Mouse (Mus musculus) left cerebral cortex, adult 2 months (tissue): ENCODE data around the gene Abca12. TPM values are rescaled to one million over a fixed set of nuclear protein-coding genes. Genes with fewer than 3 reads are reported as not detected.

Experiments
- DNase-seq, 2 experiments: peaks; one replicate each; pipeline ENCODE4 v3.0.0; 2021 to 2022; ENCODE audit warnings: low spot score in 2 of 2, mixed read lengths in 1 of 2; ENCODE audit errors: extremely low spot score in 1 of 2
- H3K27ac ChIP-seq: fragments of 200-600 bp; 2 replicates; pipeline ENCODE4 v1.8.1; 2022
- H3K4me3 ChIP-seq: fragments of 200-600 bp; 2 replicates; pipeline ENCODE4 v1.8.1; 2022
- CTCF ChIP-seq: fragments of 200-600 bp; IDR thresholded peaks from 2 replicates; pipeline ENCODE4 v1.8.1; 2022; ENCODE audit warnings: antibody characterized with exemption, mild to moderate bottlenecking, moderate library complexity
- intact Hi-C: fragments of 180-260 bp; cut with DNase I; formaldehyde crosslinking; loops from one replicate; pipeline ENCODE4 v1.15.1; 2025
- total RNA-seq, 2 experiments: library from RNA; stranded (reverse); gene quantifications; 2 replicates each; pipeline ENCODE4 v1.2.3; 2021

Gene Abca12
- total RNA-seq, 2 experiments from 2014 or later: 0.20 to 0.28 TPM

DNA sequence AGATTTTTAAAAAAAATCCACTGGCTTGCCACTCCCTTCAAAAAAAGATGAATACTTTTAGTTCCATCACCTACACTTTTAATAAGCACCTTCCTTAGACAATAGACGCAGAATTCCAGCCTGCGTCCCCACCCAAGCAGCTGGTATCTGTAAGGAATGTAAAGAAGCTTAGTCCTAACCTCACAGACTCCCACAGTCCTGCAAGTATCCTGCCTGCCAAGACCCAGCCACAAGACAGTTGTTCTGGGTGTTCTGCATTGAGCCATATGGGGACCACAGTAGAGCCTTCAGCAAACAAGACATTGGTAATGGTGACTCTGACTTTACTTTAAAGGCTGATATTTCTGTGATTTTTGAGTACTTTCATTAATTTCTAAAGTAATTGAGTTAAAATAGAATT is 22.2 kb downstream of the Abca12 start:
- intact Hi-C loops: no loop called here
- no peak for TF ChIP-seq CTCF
- H3K4me3 ChIP-seq: no peak overlapping the region
- no peak for DNase-seq
- H3K27ac ChIP-seq: no peak overlapping the region

DNA sequence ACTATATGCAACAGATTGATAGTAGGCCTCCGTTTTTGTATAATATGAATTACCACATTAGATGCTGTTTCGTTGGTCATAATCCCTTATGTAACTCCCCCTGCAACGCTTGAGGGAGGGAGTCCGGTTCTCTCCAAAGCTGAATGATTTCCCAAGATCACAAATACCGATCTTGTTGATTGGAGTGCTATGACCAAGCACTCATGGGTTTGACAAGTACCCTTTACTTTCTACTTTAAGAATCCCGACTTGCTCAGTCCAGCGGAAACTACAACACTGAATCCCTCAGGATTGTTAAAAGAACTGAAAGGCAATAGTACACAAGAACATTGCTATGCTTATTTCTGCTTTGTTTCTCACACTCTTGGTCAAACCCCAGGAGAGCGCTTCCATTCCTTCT is 28.1 kb downstream of the Abca12 start:
- no peak overlapping the region for H3K4me3 ChIP-seq
- no peak for TF ChIP-seq CTCF
- no peak for DNase-seq
- intact Hi-C loops: no loop called here
- H3K27ac ChIP-seq: no peak overlapping the region

DNA sequence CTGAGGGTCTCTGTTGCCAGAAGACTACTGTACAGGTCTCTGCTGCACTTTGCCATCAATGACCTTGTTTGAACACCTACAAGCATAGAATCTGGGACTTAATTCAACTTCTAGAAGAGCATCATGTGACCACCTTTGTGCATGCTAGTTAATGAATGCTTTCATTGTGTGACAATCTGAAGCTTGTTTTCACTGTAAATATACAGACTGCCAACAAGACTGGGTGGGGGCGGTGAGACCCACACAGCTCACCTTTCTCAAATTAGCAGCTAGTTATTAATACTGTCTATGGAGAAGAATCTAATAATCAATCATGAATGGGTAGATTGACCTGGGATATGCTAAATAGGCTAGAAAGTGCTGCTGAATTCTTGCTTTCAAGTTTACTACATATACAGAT is 30.6 kb downstream of the Abca12 start:
- Histone ChIP-seq H3K27ac (no peak overlapping the region), H3K4me3 (no peak overlapping the region)
- DNase-seq: no peak
- no peak for TF ChIP-seq CTCF
- intact Hi-C loops: no loop called here

DNA sequence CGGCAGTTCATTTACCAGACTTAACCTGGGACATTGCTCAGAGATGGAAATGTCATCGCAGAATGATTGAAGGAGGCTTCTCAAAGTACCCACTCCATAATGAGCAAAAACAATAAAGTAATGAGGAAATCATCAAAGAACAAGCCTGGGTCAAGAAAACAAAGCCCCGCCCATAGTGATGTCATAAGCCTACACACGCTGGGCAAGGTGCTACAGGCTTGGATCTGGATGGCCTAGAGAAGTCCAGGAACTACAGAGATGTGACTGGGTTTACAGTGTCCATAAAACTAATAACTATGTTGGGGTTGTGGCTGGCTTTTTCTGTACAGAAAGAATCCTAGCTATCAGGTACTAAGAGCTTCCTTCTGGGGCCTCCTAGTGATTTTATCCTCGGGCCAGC is 41.6 kb downstream of the Abca12 start:
- intact Hi-C loops: no loop called here
- Histone ChIP-seq H3K4me3 (no peak overlapping the region), H3K27ac (no peak overlapping the region)
- no peak for TF ChIP-seq CTCF
- DNase-seq: no peak

DNA sequence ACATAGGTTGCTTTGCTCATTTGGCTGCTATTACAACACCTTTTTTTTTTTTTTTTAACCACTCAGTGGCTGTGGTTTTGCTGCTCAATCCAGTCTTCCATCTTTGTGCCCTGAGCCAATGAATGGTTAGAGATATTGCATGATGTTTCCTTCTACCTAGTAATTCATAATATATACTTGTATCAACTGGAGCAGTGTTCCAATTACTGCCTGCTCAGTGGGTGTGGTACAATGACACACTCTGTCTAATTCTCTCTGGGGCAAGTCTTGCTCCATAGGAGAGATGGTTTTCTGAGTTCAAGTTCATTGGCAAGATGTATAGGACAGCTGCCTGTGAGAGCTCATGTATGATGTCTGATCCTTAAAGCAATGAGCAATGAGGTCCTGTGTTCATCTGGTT is 44.4 kb downstream of the Abca12 start:
- H3K27ac ChIP-seq: no peak overlapping the region
- no peak for DNase-seq
- no peak overlapping the region for H3K4me3 ChIP-seq
- no peak for TF ChIP-seq CTCF
- intact Hi-C loops: no loop called here

DNA sequence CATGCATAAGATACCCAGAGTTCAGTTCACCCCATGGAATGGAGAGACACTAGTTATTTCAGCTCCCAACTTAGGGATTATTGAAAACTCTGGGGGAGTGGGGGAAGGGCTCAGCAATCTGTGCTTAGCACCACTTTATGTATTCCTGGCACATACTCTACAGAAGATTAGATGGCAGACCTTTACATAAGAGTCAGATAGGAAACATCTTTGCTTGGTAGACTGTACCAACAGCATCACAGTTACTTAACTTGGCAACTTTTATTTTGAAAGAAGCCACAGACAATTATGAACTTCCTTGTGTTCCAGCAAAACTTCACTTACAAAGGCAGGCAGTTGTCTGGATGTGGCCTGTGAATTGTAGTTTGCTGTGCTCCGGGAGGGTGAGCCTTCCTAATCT is 46.9 kb downstream of the Abca12 start:
- intact Hi-C loops: no loop called here
- no peak for DNase-seq
- no peak for TF ChIP-seq CTCF
- no peak overlapping the region for H3K4me3 ChIP-seq
- no peak overlapping the region for H3K27ac ChIP-seq

DNA sequence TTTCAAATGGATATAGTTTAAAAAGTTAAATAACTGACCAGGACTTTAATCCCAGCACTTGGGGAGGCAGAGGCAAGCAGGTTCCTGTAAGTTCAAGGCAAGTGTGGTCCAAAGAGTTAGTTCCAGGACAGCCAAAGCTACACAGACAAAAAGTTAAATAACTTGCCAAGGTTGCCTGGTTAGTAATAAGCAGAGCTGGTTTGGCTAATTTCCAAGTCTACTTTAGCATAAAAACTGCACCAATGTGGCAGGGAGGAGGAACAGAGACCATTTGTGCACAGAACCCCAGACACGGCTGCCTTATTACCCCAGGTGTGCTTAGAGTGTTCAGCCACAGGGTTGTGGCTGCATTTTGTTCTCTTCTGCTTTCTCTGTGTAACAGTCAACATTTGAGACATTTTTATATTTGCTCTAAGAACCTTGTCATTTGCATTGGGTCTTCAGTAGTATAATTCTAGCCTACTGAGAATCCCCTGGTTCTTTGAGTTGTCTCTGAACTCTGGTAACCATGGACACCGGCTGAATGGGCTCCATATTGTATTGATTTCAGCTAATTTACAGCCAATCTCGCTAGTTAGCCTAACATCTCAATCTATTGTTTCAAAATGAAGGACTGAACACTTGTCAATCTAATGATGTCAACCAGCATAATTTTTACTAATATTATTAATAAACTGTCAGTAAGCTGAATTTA is 71.7 kb downstream of the Abca12 start:
- Histone ChIP-seq H3K4me3 (no peak overlapping the region), H3K27ac (no peak overlapping the region)
- DNase-seq: no peak
- intact Hi-C loops: no loop called here
- no peak for TF ChIP-seq CTCF

DNA sequence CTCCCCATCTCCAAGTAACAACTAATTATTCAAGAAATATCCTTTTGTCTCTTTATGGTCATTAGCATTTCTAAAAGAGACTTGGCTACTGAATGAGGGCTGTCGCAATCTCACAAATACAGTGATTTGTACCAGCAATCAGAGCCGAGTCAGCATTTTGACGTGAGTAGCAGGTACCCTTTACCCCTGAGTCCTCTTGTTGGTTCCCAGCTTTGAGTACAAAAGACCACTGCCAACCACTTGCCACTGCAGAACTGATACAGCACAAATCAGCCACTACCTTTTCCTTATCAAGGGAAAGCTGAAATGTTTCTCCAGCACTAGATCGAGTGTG is 72.5 kb downstream of the Abca12 start:
- no peak overlapping the region for H3K27ac ChIP-seq
- no peak for TF ChIP-seq CTCF
- DNase-seq: no peak
- H3K4me3 ChIP-seq: no peak overlapping the region
- intact Hi-C loops: no loop called here

DNA sequence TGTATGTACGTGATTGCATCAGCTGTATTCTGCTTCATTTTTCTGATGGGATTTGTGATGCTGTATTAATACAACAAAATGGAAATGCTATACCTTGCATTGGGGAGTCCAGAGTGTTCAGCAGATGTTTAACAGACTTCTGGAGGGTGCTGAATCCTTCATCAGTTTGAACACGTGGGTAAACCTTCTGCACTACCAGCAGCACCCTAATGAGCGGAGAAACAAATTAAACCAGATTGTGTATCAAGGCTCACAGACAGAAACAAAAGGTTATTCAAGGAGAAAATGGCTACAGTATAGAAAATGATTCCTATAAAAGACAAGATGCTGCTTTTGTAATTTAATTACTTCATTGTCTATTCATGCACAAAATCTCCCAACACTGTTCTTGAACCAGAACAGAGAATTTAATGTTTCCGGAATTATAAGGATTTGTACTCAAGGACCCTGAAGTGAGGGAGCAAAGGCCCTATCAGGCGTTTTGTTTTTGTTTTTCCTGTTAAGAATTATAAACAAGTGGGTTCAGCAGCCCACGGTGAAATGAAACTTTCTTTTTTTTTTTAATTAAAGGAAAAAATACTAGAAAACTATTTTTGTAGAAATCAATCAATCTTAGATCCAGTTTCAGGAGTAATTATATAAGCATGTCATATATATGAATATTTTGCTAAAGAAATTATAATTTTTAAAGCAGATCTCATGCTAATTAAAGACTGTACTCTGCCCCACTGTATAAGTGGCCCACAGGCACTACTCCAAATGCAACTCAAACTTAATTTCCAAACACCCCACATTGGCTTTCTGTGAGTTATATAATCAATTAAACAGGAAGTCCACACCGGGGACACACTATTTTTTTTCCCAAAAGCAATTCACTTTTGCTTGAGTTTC is 73.1 kb downstream of the Abca12 start:
- TF ChIP-seq CTCF: no peak
- Histone ChIP-seq H3K4me3 (no peak overlapping the region), H3K27ac (no peak overlapping the region)
- intact Hi-C loops: no loop called here
- DNase-seq: no peak

DNA sequence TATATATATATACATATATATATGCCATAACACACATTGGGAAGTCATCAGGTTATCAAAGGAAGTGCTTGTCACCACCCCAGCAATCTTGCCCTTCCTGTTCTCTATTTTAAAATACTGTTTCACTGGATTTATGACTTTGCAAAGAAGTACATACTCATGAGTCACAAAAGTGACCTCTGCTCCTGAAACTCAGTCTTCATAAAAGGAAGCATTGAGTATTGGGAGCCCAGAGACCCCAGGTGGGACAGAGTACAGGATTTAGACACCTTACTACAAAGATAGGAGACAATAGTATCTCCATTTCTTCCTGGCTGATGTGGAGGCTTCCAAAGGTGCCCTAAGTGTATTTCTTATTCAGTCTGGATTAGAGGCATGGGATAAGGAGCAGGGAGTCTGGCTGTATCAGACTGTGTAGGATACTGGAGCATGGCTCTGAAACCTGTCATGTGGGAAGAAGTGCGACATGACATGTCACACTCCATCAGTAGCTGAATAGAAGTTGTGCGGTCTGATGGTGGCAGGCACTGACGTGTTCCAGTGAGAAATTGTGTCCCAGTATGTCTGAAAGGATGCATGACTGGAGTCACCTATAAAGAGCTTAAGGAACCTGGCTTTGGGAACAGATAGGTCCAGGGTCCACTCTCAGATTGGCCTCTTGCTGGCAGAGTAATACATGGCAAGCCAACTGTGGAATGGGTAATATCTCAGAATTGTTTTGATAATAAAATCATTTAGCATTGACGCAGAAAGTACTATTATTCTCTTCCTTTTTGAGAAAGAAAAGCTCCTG is 76.0 kb downstream of the Abca12 start:
- no peak overlapping the region for H3K4me3 ChIP-seq
- no peak for TF ChIP-seq CTCF
- intact Hi-C loops: no loop called here
- H3K27ac ChIP-seq: no peak overlapping the region
- DNase-seq: no peak

DNA sequence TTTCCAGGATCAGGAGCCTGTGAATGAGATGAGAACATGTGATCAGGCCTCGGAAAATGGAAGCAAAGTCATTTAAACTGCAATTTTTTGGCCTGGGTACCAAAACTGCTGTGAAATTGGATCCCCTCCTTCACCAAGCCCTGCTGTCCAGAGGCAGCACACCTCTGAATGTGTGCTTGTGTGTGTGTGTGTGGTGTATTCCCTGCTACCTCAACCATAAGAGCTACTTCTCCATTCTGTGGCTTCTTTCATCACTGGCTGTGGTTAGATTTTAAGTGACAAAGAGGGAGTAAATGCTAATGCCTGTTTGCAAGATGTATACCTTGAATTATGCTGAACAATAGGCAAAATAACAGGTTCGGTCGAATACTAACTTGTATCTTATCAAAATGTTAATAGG is 84.4 kb downstream of the Abca12 start:
- Histone ChIP-seq H3K27ac (no peak overlapping the region), H3K4me3 (no peak overlapping the region)
- no peak for TF ChIP-seq CTCF
- intact Hi-C loops: no loop called here
- no peak for DNase-seq

DNA sequence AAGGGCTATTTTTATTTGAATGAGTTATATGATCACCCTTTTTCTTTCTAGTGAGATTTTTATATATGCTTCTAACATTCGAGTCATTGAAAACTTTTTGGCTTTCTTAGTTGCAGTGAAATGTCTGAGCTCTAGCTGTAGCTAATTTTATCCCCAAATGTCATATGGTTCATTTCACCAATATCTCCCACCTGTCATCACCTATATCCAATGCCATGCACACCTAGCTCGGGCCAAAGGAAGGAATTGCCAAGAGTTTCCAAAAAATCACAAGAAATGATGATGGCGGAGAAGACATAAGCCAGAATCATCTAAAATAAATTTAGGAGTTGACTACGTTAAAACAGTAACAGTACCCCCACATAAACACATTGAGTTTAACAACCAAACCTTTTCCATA is 102.5 kb downstream of the Abca12 start:
- H3K4me3 ChIP-seq: no peak overlapping the region
- intact Hi-C loops: no loop called here

More for the DNA sequence above, 102.5 kb downstream of the Abca12 start:
- H3K27ac ChIP-seq: no peak overlapping the region
- no peak for DNase-seq
- no peak for TF ChIP-seq CTCF
